Mouse (Mus musculus): ENCODE data around the gene Gm21671. TPM values are rescaled to one million over a fixed set of nuclear protein-coding genes. Genes with fewer than 3 reads are reported as not detected.
A peak's percentile ranks its signal among the peaks of the same experiment; 100 is the strongest.
"Not testable (repeated sequence)": the region's sequence is repeated elsewhere in the genome, so short reads cannot be mapped to it uniquely, and the experiment has no call there.

The Gm21671 gene
- polyA plus RNA-seq (2015; fragmentation: Nextera tagmentation; extraction: Ambion mirVana), result not detected in 2 replicates

DNA sequence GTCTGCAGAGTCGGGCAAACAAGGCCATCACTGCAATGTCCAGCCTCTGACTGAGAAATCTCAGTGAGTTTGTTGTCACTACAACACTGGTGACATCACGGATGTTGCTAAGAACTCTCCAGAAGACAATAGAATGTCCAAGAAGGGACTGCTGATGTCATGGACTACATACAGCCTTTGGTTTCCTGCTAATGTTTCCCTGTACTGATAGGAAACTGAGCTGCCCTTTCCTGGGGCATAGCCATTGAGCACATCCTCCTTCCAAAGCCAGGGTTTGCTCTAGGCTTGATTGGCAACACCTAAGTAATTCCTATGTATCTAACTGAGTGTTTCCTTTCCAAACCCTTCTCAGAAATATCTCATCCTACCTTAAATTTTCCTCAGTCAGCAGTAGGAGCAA lies at the start of gene Gm21671:
TSS of gene Gm21671 (minus strand) at position 101 of the 400 bp plus-strand sequence.
- H3K9ac ChIP-seq (ENCODE audit: low read length); H3K4me2 ChIP-seq (replicated peaks; ENCODE audit: low read depth); H3K27me3 ChIP-seq (ENCODE audit: control insufficient read depth, insufficient read depth, low read length); H3K27ac ChIP-seq (replicated peaks); H3K4me1 ChIP-seq (replicated peaks; ENCODE audit: control insufficient read depth, insufficient read depth); H3K36me3 ChIP-seq (ENCODE audit: control insufficient read depth, insufficient read depth, low read length); H3K9me3 ChIP-seq (ENCODE audit: control insufficient read depth, low read length); ATAC-seq (ENCODE audit: low FRiP score, low TSS enrichment); H3K4me3 ChIP-seq (ENCODE audit: low read depth, low read length); DNase-seq (ENCODE audit: low spot score): not testable (repeated sequence)
- WGBS, result 61% methylated on average over 2 of the region's 2 CpGs

DNA sequence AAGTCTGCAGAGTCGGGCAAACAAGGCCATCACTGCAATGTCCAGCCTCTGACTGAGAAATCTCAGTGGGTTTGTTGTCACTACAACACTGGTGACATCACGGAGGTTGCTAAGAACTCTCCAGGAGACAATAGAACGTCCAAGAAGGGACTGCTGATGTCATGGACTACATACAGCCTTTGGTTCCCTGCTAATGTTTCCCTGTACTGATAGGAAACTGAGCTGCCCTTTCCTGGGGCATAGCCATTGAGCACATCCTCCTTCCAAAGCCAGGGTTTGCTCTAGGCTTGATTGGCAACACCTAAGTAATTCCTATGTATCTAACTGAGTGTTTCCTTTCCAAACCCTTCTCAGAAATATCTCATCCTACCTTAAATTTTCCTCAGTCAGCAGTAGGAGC lies 34.3 kb upstream of the Gm21671 start, which contains the start of gene Gm21698:
TSS of gene Gm21698 (minus strand) at position 101 of the 400 bp plus-strand sequence.
- not testable (repeated sequence) for DNase-seq (ENCODE audit: low spot score); H3K9me3 ChIP-seq (ENCODE audit: control insufficient read depth, low read length); H3K4me3 ChIP-seq (ENCODE audit: low read depth, low read length); H3K9ac ChIP-seq (ENCODE audit: low read length); H3K4me2 ChIP-seq (replicated peaks; ENCODE audit: low read depth); H3K36me3 ChIP-seq (ENCODE audit: control insufficient read depth, insufficient read depth, low read length); H3K27ac ChIP-seq (replicated peaks); ATAC-seq (ENCODE audit: low FRiP score, low TSS enrichment); H3K27me3 ChIP-seq (ENCODE audit: control insufficient read depth, insufficient read depth, low read length); H3K4me1 ChIP-seq (replicated peaks; ENCODE audit: control insufficient read depth, insufficient read depth)
- no CpG with 5 or more reads among the region's 3 CpGs for WGBS

DNA sequence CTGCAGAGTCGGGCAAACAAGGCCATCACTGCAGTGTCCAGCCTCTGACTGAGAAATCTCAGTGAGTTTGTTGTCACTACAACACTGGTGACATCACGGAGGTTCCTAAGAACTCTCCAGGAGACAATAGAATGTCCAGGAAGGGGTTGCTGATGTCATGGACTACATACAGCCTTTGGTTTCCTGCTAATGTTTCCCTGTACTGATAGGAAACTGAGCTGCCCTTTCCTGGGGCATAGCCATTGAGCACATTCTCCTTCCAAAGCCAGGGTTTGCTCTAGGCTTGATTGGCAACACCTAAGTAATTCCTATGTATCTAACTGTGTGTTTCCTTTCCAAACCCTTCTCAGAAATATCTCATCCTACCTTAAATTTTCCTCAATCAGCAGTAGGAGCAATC lies 18.3 kb upstream of the Gm21671 start, which contains the start of gene Gm21680:
TSS of gene Gm21680 (minus strand) at position 101 of the 400 bp plus-strand sequence.
- not testable (repeated sequence) for ATAC-seq (ENCODE audit: low FRiP score, low TSS enrichment); H3K4me1 ChIP-seq (replicated peaks; ENCODE audit: control insufficient read depth, insufficient read depth); H3K9me3 ChIP-seq (ENCODE audit: control insufficient read depth, low read length); H3K27me3 ChIP-seq (ENCODE audit: control insufficient read depth, insufficient read depth, low read length); H3K9ac ChIP-seq (ENCODE audit: low read length); H3K4me2 ChIP-seq (replicated peaks; ENCODE audit: low read depth); H3K36me3 ChIP-seq (ENCODE audit: control insufficient read depth, insufficient read depth, low read length); DNase-seq (ENCODE audit: low spot score); H3K4me3 ChIP-seq (ENCODE audit: low read depth, low read length); H3K27ac ChIP-seq (replicated peaks)
- WGBS, result no CpG with 5 or more reads among the region's 2 CpGs

DNA sequence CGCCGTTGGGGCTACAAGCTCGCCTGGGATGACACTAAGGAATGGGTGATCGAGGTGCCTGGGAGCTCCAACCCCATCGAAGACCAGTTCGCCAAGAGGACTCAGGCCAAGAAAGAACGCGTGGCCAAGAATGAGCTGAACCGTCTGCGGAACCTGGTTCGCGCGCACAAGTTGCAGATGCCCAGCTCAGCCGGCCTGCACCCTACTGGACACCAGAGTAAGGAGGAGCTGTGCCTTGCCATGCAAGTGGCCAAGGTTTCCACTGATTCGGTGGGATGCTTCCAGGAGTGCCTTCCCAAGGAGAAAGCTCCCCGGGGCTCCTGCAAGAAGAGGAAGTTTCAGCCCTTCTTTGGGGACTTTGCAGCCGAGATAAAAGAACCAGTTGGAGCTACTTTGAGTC lies 2.8 kb upstream of the Gm21671 start:
- not testable (repeated sequence) for H3K4me1 ChIP-seq (replicated peaks; ENCODE audit: control insufficient read depth, insufficient read depth); ATAC-seq (ENCODE audit: low FRiP score, low TSS enrichment); H3K9ac ChIP-seq (ENCODE audit: low read length); H3K9me3 ChIP-seq (ENCODE audit: control insufficient read depth, low read length); H3K27me3 ChIP-seq (ENCODE audit: control insufficient read depth, insufficient read depth, low read length); H3K36me3 ChIP-seq (ENCODE audit: control insufficient read depth, insufficient read depth, low read length); H3K27ac ChIP-seq (replicated peaks); H3K4me2 ChIP-seq (replicated peaks; ENCODE audit: low read depth); DNase-seq (ENCODE audit: low spot score); H3K4me3 ChIP-seq (ENCODE audit: low read depth, low read length)
- 59% methylated on average over 16 of the region's 17 CpGs for WGBS

DNA sequence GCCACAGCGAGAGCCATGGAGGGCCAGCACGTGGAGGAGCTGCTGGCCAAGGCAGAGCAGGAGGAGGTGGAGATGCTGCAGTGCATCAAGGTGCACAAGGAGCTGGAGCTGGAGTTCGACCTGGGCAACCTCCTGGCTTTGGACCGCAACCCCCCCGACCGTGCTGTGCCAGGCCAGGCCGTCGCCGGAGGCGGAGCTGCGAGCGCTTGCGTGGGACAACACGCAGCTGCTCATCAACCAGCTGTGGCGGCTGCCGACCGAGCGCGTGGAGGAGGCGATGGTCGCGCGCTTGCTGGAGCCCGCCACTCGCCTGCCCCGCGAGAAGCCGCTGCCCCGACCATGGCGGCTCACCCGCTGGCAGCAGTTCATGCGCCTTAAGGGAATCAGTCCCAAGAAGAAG lies 2.4 kb upstream of the Gm21671 start:
- DNase-seq (ENCODE audit: low spot score), result peak; percentile 24
- not testable (repeated sequence) for H3K36me3 ChIP-seq (ENCODE audit: control insufficient read depth, insufficient read depth, low read length); H3K9me3 ChIP-seq (ENCODE audit: control insufficient read depth, low read length); H3K27me3 ChIP-seq (ENCODE audit: control insufficient read depth, insufficient read depth, low read length); H3K4me1 ChIP-seq (replicated peaks; ENCODE audit: control insufficient read depth, insufficient read depth); H3K27ac ChIP-seq (replicated peaks); H3K4me3 ChIP-seq (ENCODE audit: low read depth, low read length); H3K4me2 ChIP-seq (replicated peaks; ENCODE audit: low read depth); ATAC-seq (ENCODE audit: low FRiP score, low TSS enrichment); H3K9ac ChIP-seq (ENCODE audit: low read length)
- WGBS, result 27% methylated on average over 27 of the region's 32 CpGs

DNA sequence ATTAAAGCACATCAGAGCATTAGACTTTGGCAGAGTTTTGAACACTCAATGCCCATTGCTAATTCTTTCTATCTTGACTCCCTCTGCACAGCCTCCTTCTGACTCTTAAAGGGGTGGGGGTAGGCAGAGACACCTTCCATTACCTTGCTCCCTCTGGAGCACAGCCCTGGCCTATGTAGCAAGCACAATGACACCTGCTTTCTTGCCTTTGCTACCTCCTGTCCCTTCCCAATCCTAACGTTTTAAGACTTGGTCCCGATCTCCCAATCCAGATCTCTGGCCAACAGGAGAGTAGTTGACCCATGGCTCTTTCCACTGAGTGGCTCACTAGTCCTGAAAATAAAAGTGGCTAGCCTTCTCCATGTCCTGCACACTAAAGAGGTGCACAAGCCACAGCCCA lies 8.8 kb downstream of the Gm21671 start:
- H3K4me3 ChIP-seq (ENCODE audit: low read depth, low read length); H3K27me3 ChIP-seq (ENCODE audit: control insufficient read depth, insufficient read depth, low read length); H3K4me2 ChIP-seq (replicated peaks; ENCODE audit: low read depth); H3K36me3 ChIP-seq (ENCODE audit: control insufficient read depth, insufficient read depth, low read length); H3K9ac ChIP-seq (ENCODE audit: low read length); DNase-seq (ENCODE audit: low spot score); H3K9me3 ChIP-seq (ENCODE audit: control insufficient read depth, low read length); H3K4me1 ChIP-seq (replicated peaks; ENCODE audit: control insufficient read depth, insufficient read depth); ATAC-seq (ENCODE audit: low FRiP score, low TSS enrichment); H3K27ac ChIP-seq (replicated peaks): not testable (repeated sequence)
- WGBS, result 77% methylated on average over 2 of the region's 2 CpGs

DNA sequence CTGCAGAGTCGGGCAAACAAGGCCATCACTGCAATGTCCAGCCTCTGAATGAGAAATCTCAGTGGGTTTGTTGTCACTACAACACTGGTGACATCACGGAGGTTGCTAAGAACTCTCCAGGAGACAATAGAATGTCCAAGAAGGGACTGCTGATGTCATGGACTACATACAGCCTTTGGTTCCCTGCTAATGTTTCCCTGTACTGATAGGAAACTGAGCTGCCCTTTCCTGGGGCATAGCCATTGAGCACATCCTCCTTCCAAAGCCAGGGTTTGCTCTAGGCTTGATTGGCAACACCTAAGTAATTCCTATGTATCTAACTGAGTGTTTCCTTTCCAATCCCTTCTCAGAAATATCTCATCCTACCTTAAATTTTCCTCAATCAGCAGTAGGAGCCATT lies 11.9 kb downstream of the Gm21671 start, which contains the start of gene Gm21663:
TSS of gene Gm21663 (minus strand) at position 101 of the 400 bp plus-strand sequence.
- not testable (repeated sequence) for H3K4me2 ChIP-seq (replicated peaks; ENCODE audit: low read depth); H3K4me1 ChIP-seq (replicated peaks; ENCODE audit: control insufficient read depth, insufficient read depth); H3K9me3 ChIP-seq (ENCODE audit: control insufficient read depth, low read length); ATAC-seq (ENCODE audit: low FRiP score, low TSS enrichment); H3K27ac ChIP-seq (replicated peaks); H3K9ac ChIP-seq (ENCODE audit: low read length); H3K36me3 ChIP-seq (ENCODE audit: control insufficient read depth, insufficient read depth, low read length); H3K27me3 ChIP-seq (ENCODE audit: control insufficient read depth, insufficient read depth, low read length); H3K4me3 ChIP-seq (ENCODE audit: low read depth, low read length); DNase-seq (ENCODE audit: low spot score)
- WGBS, result 42% methylated on average over 2 of the region's 2 CpGs

Other genes with a start within 250 kb of the Gm21671 start
- gene Xrcc2, start 248.6 kb downstream of the Gm21671 start, polyA plus RNA-seq (2015; fragmentation: Nextera tagmentation; extraction: Ambion mirVana), result 2.1 and 2.3 TPM in 2 replicates
- gene Actr3b, start 194.4 kb downstream of the Gm21671 start, polyA plus RNA-seq (2015; fragmentation: Nextera tagmentation; extraction: Ambion mirVana), result 4.8 and 6.3 TPM in 2 replicates
- gene Gm21663, start 12.0 kb downstream of the Gm21671 start, polyA plus RNA-seq (2015; fragmentation: Nextera tagmentation; extraction: Ambion mirVana), result 0.05 and 0.06 TPM in 2 replicates
- gene Gm21680, start 18.2 kb upstream of the Gm21671 start, polyA plus RNA-seq (2015; fragmentation: Nextera tagmentation; extraction: Ambion mirVana), result 0.04 TPM in 1 of 2 replicates, not detected in the other
- gene Gm21698, start 34.2 kb upstream of the Gm21671 start, polyA plus RNA-seq (2015; fragmentation: Nextera tagmentation; extraction: Ambion mirVana), result not detected in 2 replicates
- gene Gm1979, start 50.4 kb upstream of the Gm21671 start, polyA plus RNA-seq (2015; fragmentation: Nextera tagmentation; extraction: Ambion mirVana), result 0.05 TPM in 1 of 2 replicates, not detected in the other
- not detected in 2 replicates for gene Gm5862, start 68.5 kb upstream of the Gm21671 start, polyA plus RNA-seq (2015; fragmentation: Nextera tagmentation; extraction: Ambion mirVana)
- 0.04 and 0.05 TPM in 2 replicates for gene Speer4a, start 85.1 kb upstream of the Gm21671 start, polyA plus RNA-seq (2015; fragmentation: Nextera tagmentation; extraction: Ambion mirVana)
- not detected in 2 replicates for gene Gm7347, start 104.2 kb upstream of the Gm21671 start, polyA plus RNA-seq (2015; fragmentation: Nextera tagmentation; extraction: Ambion mirVana)
- gene Gm10471, start 134.9 kb upstream of the Gm21671 start, polyA plus RNA-seq (2015; fragmentation: Nextera tagmentation; extraction: Ambion mirVana), result not detected in 2 replicates
- gene 5031410I06Rik, start 150.9 kb upstream of the Gm21671 start, polyA plus RNA-seq (2015; fragmentation: Nextera tagmentation; extraction: Ambion mirVana), result not detected in 2 replicates
- 0.02 and 0.06 TPM in 2 replicates for gene Gm10220, start 167.0 kb upstream of the Gm21671 start, polyA plus RNA-seq (2015; fragmentation: Nextera tagmentation; extraction: Ambion mirVana)